Mouse (Mus musculus): ENCODE measurements around the gene Jazf1. TPM values are rescaled to one million over a fixed set of nuclear protein-coding genes. Genes with fewer than 3 reads are reported as not detected.

Gene Jazf1
- total and polyA plus RNA-seq, 3 experiments: not detected

DNA sequence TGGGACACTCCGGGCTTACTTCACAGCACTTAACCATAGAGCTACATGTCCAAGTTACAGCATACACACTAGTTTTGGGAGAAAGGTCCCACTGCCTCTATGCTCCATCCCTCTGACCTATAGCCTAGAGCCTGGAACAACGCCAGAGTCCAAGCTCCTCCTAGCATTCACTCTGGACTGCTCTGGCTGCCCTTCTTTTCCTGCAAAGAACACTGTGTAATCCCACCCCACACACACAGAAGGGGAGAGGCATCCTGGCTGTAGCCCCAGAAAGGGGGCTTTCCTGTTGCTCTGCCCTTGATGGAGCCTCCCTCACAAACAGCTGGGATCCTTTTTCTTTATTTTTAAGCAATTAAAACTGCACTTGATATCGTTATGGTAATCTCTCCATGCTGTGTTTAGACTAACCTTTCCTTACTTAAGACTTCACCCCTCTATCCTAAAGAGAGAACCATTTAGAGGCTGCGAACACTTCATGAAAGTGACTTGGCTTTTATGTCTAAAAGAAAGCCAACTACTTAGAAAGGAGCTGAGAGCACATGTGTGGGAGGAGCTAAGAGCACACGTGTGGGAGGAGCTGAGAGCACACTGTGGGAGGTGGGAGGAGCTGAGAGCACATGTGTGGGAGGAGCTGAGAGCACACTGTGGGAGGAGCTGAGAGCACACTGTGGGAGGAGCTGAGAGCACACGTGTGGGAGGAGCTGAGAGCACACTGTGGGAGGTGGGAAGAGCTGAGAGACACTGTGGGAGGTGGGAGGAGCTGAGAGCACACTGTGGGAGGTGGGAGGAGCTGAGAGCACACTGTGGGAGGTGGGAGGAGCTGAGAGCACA, 106.6 kb downstream of the Jazf1 start:
- H3K9ac ChIP-seq (ENCODE audit: control insufficient read depth, low read depth, low read length, poor library complexity, severe bottlenecking): no peak overlapping the region
- no peaks in the 10 kb centered on the region for H3K27me3 ChIP-seq (ENCODE audit: control insufficient read depth in 1 of 2, insufficient read depth in 2 of 2, low read length in 2 of 2)
- H3K9me3 ChIP-seq (replicated peaks; ENCODE audit: insufficient read depth, low read length): no peaks in the 10 kb centered on the region
- TF ChIP-seq CHD1 (IDR thresholded peaks at IDR 0.05; ENCODE audit: low read depth, low read length): no peak
- TF ChIP-seq MYB (IDR thresholded peaks at IDR 0.05; ENCODE audit: low read depth, low read length): no peak
- no peak for TF ChIP-seq POLR2AphosphoS2 (IDR thresholded peaks at IDR 0.05; ENCODE audit: low read length)
- TF ChIP-seq CTCF (IDR thresholded peaks at IDR 0.05 in 2 of 3, conservative IDR thresholded peaks at IDR 0.05 in 1 of 3; ENCODE audit: control insufficient read depth in 1 of 3, insufficient read depth in 1 of 3, low read depth in 2 of 3, low read length in 3 of 3, poor library complexity in 1 of 3, severe bottlenecking in 1 of 3): no peak
- no peak for TF ChIP-seq KAT2A (conservative IDR thresholded peaks at IDR 0.05; ENCODE audit: low read depth, low read length)
- TF ChIP-seq GABPA (IDR thresholded peaks at IDR 0.05; ENCODE audit: low read depth, low read length): no peak
- TF ChIP-seq ELF1 (IDR thresholded peaks at IDR 0.05; ENCODE audit: low read depth, low read length): no peak
- no peak for TF ChIP-seq ZMIZ1 (IDR thresholded peaks at IDR 0.05; ENCODE audit: low read depth, low read length)
- TF ChIP-seq SIN3A (IDR thresholded peaks at IDR 0.05; ENCODE audit: low read length): no peak
- no peak for TF ChIP-seq POLR2AphosphoS5 (IDR thresholded peaks at IDR 0.05; ENCODE audit: borderline replicate concordance, low read depth, low read length)
- TF ChIP-seq USF2 (IDR thresholded peaks at IDR 0.05; ENCODE audit: borderline replicate concordance in 1 of 2, insufficient read depth in 1 of 2, low read depth in 1 of 2, low read length in 2 of 2): no peak
- TF ChIP-seq ZC3H11A (IDR thresholded peaks at IDR 0.05; ENCODE audit: low read depth, low read length): no peak
- no peak for TF ChIP-seq POLR2A (IDR thresholded peaks at IDR 0.05; ENCODE audit: control insufficient read depth in 1 of 2, insufficient read depth in 1 of 2, low read depth in 1 of 2, low read length in 2 of 2, poor library complexity in 1 of 2)
- no peak for TF ChIP-seq JUND (IDR thresholded peaks at IDR 0.05; ENCODE audit: low read depth, low read length)
- TF ChIP-seq EP300 (IDR thresholded peaks at IDR 0.05; ENCODE audit: low read depth in 1 of 2, low read length in 2 of 2): no peak
- TF ChIP-seq ZNF384 (IDR thresholded peaks at IDR 0.05; ENCODE audit: low read depth, low read length): no peak
- H3K4me3 ChIP-seq (ENCODE audit: control insufficient read depth in 1 of 2, insufficient read depth in 1 of 2, low read depth in 2 of 2, low read length in 2 of 2): no peak overlapping the region
- no peaks in the 10 kb centered on the region for H3K36me3 ChIP-seq (ENCODE audit: control insufficient read depth in 1 of 2, insufficient read depth in 2 of 2, low read length in 2 of 2)
- H3K79me2 ChIP-seq (ENCODE audit: control insufficient read depth, insufficient read depth, low read length, poor library complexity): no peaks in the 10 kb centered on the region
- DNase-seq (ENCODE audit: low read depth, low spot score): peak; percentile 1
- no peak overlapping the region for H3K27ac ChIP-seq (ENCODE audit: control insufficient read depth, low read depth, low read length)
- no peaks in the 10 kb centered on the region for H3K4me1 ChIP-seq (ENCODE audit: control insufficient read depth in 1 of 2, insufficient read depth in 2 of 2, low read length in 2 of 2)

DNA sequence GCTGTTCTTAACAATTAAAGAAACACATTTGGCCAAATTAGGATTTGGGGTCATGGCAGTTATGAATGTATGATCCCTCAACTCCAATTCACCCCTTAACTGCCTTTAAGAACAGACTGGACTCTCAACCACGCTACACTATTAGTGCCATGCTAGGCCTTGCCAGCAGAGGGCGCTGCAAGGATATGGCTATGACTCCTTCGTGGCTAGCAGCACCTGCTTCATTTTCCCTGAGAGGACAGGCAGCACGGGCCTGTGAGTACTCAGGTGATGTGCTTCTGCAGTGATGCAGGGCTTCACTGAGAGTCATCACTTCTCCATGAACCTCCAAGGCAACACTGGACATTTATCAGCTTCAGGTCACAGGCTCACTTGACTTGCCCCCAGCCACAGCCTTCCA, 110.7 kb downstream of the Jazf1 start:
- Histone ChIP-seq H3K4me1 (ENCODE audit: control insufficient read depth in 1 of 2, insufficient read depth in 2 of 2, low read length in 2 of 2) (no peaks in the 10 kb centered on the region), H3K4me3 (ENCODE audit: control insufficient read depth in 1 of 2, insufficient read depth in 1 of 2, low read depth in 2 of 2, low read length in 2 of 2) (no peak overlapping the region)
- DNase-seq (ENCODE audit: low read depth, low spot score): peak; percentile 10

More for the DNA sequence above, 110.7 kb downstream of the Jazf1 start:
- TF ChIP-seq CTCF (IDR thresholded peaks at IDR 0.05 in 2 of 3, conservative IDR thresholded peaks at IDR 0.05 in 1 of 3; ENCODE audit: control insufficient read depth in 1 of 3, insufficient read depth in 1 of 3, low read depth in 2 of 3, low read length in 3 of 3, poor library complexity in 1 of 3, severe bottlenecking in 1 of 3) (peak; percentile 31 to 63 (median 62); a peak in 5 of 6 replicates), MAFK (IDR thresholded peaks at IDR 0.05; ENCODE audit: borderline replicate concordance, low read depth, low read length) (no peak), ZNF384 (IDR thresholded peaks at IDR 0.05; ENCODE audit: low read depth, low read length) (no peak)
- H3K79me2 ChIP-seq (ENCODE audit: control insufficient read depth, insufficient read depth, low read length, poor library complexity): no peaks in the 10 kb centered on the region
- H3K36me3 ChIP-seq (ENCODE audit: control insufficient read depth in 1 of 2, insufficient read depth in 2 of 2, low read length in 2 of 2): no peaks in the 10 kb centered on the region
- H3K27me3 ChIP-seq (ENCODE audit: control insufficient read depth in 1 of 2, insufficient read depth in 2 of 2, low read length in 2 of 2): no peaks in the 10 kb centered on the region
- H3K27ac ChIP-seq (ENCODE audit: control insufficient read depth, low read depth, low read length): no peak overlapping the region
- no peaks in the 10 kb centered on the region for H3K9me3 ChIP-seq (replicated peaks; ENCODE audit: insufficient read depth, low read length)
- H3K9ac ChIP-seq (ENCODE audit: control insufficient read depth, low read depth, low read length, poor library complexity, severe bottlenecking): no peak overlapping the region
